Mouse (Mus musculus) cerebellum, adult 9-11 months (tissue): ENCODE data around the gene Gpr39.

Experiments
- DNase-seq: peaks from one replicate; pipeline ENCODE4 v3.0.0; 2022

The Gpr39 gene

DNA sequence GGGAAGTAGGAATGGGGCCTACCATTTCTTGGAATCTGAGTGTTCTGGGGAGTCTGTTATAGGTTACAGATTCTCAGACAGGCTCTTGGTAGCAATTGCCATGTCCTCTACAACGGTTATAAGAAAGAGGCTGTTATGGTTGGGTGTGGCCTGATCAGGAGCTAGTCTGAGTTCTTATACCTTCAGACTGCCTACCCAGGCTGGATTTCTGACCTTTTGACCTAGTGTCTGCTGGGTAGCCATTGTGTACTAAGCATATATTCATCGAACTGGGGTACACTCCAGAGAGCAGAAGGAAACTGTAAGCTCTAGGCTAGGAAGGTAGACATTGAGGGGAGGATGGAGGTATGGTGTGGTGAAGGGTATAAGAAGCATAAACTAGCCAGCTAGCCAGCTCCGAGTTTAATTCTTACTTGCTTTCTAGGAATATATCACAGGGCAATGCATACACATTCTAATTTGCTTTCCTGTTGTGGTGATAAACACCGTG is 24.4 kb downstream of the Gpr39 start:
- no peak for DNase-seq

DNA sequence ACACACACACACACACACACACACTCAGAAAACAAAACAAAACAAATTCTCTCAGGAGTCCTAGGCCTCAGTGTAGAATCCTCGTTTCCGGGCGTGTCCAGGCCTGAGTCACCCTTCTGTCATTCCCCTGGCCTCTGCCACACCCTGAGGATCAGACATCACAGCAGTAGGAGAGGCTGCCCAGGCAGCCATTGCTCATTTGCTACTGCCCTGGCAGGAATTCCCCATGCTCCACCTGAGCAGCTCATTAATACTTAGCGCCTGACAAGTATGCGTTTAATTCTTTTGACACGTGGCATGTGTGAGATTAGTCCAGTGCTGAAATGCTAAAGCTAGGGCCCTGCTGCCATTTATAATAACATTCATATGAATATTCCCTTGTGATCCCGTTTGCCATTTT is 25.0 kb downstream of the Gpr39 start:
- DNase-seq = no peak

- no peak for DNase-seq
These were observed 25.5 kb downstream of the Gpr39 start for GRCm38 (mm10) chr1:125702326-125702725.

DNA sequence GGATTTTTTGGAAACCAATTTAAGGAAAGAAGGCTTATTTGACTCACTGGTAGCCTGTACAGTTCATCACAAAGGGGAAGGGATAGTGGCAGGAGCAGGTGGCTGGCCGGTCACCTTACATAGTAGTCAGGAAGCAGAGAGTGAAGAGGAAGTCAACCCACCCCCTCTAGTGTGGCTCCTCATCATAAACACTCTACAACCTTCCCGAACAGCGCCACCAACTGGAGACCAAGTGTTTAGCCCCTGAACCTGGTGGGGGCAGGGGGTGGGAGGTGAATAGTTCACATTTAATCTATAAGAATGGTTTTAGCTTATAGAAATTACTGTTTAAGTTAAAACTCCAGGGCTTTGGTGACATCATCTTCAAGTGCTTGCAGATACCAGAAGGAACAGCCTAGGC is 28.6 kb downstream of the Gpr39 start:
- DNase-seq = no peak

- DNase-seq = no peak
These were observed 38.5 kb downstream of the Gpr39 start for GRCm38 (mm10) chr1:125715286-125715685.

GRCm38 (mm10) chr1:125716241-125716640 is 39.4 kb downstream of the Gpr39 start:
- no peak for DNase-seq

GRCm38 (mm10) chr1:125717906-125718305 is 41.1 kb downstream of the Gpr39 start:
- DNase-seq = no peak

DNA sequence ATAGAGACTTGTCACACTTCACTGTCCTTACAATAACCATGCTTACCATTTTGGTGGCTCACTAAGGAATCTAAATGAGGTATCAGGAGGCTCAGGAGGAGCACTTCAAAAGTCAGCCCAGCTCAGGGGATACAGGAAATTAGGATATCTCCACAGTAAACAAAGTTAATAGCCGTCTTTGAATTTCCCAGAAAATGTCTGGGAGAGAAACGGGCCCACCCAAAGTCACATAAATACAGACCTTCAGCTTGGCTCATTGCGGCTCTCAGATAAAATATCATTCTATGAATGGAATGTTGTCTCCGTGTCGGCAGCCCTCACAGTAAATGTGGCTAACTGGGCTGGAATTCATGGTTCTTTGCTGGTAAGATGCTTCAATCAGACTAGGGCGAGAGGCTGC is 42.3 kb downstream of the Gpr39 start:
- no peak for DNase-seq

GRCm38 (mm10) chr1:125721104-125721758 is 44.4 kb downstream of the Gpr39 start:
- DNase-seq = no peak

- DNase-seq = no peak
These were observed 47.5 kb downstream of the Gpr39 start for GRCm38 (mm10) chr1:125724304-125724703.

- no peak for DNase-seq
These were observed 52.3 kb downstream of the Gpr39 start for GRCm38 (mm10) chr1:125729025-125729565.

GRCm38 (mm10) chr1:125729731-125730536 is 53.1 kb downstream of the Gpr39 start:
- DNase-seq = no peak

DNA sequence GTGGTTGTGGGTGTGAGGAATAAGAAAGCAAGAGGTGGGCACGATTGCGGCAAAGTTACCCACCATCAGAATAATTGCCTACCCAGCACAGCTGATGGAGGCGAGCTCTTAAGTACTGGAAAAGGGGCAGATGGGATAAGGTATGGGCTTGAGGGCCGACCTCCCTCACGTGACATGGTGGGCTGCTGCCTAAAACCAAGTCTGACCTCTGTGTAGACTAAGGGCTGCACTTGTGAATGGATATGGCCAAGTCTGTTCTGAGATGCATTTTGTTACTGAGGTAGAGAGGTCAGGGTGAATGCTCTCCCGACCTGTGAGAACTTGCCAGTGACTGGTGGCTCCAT is 53.7 kb downstream of the Gpr39 start:
- no peak for DNase-seq

- DNase-seq = no peak
These were observed 55.1 kb downstream of the Gpr39 start for GRCm38 (mm10) chr1:125731854-125732253.

- DNase-seq = no peak
These were observed 68.0 kb downstream of the Gpr39 start for GRCm38 (mm10) chr1:125744766-125745165.

GRCm38 (mm10) chr1:125755335-125755996 is 78.7 kb downstream of the Gpr39 start:
- DNase-seq = no peak

DNA sequence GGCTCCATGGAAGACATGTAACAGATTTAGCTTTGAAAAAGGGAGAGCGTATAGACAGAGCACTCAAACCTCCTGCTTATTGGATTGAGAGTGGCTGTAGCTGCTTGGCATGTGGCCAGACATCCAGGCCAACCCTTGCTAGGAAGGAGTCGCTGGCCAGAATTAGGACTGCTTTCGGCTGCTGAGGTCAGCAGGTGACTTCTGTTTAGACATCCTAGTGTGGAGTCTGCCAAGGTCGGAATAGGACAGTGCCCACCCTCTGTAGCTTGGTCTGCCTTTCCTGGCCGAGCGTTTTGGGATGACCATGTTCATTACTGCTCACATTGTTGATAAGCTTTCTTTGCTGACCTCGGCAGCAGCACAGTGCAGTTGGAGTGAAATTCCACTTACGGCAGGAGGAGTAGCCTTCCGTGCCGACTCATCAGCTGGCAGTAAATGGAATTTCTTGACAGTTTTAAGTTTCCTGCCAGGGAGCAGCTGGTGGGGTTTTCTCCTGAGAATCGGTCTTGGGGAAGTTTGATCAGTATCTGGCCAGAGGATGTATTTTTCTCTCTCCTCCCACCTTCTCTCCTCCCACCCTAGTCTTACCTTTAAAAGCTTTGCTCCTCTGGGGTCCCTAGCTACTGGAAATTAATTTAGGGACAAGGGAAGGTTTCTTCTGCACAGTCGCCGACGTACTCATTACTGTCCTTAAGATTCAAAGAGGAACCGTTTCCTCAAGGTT is 83.3 kb downstream of the Gpr39 start:
- DNase-seq = peak; percentile 42

- DNase-seq = peak; percentile 17
These were observed 83.9 kb downstream of the Gpr39 start for GRCm38 (mm10) chr1:125760696-125761025.

GRCm38 (mm10) chr1:125762076-125762475 is 85.3 kb downstream of the Gpr39 start:
- DNase-seq = no peak

GRCm38 (mm10) chr1:125789804-125790203 is 113.0 kb downstream of the Gpr39 start:
- peak; percentile 25 for DNase-seq

DNA sequence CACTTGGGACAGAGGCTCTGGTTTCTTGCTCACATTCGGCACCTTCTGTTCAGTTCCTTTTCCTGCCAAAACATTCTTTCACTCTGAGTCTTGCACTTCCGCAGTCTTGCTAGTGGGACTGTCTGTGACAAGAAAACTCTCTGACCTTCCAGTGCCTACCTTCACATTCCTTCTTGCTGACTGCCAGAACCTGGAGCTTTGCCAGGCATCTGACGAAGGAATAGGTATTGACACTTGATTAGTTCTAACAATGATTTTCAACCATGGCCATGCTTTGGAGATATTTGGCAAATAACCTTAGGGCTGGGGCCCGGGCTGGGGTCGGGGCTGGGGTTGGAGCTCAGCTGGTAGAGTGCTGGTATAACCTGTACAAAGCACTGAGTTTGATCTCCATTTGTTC is 123.7 kb downstream of the Gpr39 start:
- no peak for DNase-seq

DNA sequence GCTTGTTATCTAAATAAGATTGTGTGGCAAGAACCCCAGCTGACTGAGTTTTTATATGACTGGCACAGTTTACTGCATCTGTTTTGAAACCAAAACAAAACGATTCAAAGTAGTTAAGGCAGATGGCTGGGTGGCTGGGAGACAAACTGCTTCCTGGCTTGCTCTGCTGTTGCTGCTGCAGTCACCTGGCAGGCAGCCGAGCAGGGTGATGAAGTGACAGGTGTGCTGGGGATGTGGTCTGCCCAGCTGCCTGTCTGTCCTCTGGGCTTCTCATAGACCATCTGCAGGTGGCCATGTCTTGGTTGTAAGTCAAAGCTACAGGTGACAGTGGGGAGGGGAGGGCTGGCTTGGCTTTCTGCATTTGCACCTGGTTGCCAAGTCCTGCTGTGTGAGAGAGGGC is 131.6 kb downstream of the Gpr39 start:
- DNase-seq = no peak

DNA sequence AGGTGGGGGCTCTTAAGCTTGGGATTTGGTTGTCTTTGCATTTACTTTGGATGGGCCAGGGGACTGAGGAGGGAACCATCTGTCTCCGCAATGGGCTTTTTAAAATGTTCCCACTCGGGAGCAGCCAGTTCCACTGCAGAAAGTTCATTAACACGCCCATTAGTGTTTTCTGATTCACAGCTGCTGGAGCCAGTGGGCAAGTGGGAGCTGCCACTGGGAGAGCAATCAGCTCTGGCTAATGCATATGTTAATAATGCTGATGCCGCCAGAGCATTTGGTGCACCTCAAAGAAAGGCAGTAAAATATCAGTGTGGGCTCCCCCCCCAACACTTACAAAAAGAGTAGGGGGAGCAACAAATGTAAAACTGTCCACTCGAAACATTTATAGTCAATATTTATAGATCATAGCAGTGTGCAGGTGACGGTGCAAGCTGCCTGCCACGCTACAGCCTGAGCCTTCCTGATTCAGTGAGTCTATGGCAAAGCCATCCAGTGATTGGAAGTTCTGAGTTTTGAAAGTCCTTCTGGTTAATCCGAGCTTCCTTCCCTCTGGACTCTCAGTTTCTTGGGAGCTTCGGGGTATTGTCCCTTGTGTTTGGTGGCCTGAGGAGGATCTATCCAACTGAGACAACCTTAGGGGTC is 136.5 kb downstream of the Gpr39 start:
- DNase-seq = no peak
